Mouse (Mus musculus) hindbrain, embryonic 12.5 days (tissue): ENCODE measurements around the gene Magix. TPM values are rescaled to one million over a fixed set of nuclear protein-coding genes. Genes with fewer than 3 reads are reported as not detected.

Source experiments
- ATAC-seq: fragments of 200-750 bp; cut with Nextera tagmentation; 2 replicates; pipeline ENCODE4 v1.8.0; 2017; ENCODE audit warnings: moderate TSS enrichment; ENCODE audit not compliant: low FRiP score
- H3K27ac ChIP-seq: fragments of 300-500 bp; sonication (generic); 2 replicates; pipeline ENCODE4 v1.5.1; 2016; ENCODE audit warnings: mild to moderate bottlenecking
- H3K27me3 ChIP-seq: fragments of 300-500 bp; sonication (generic); 2 replicates; pipeline ENCODE4 v1.6.1; 2016; ENCODE audit warnings: mild to moderate bottlenecking
- H3K36me3 ChIP-seq: fragments of 300-500 bp; sonication (generic); 2 replicates; pipeline ENCODE4 v1.6.1; 2016; ENCODE audit warnings: mild to moderate bottlenecking
- H3K4me1 ChIP-seq: fragments of 300-500 bp; sonication (generic); 2 replicates; pipeline ENCODE4 v1.6.1; 2016
- H3K4me2 ChIP-seq: fragments of 300-500 bp; sonication (generic); replicated peaks from 2 replicates; pipeline ENCODE4 v1.6.1; 2016; ENCODE audit warnings: mild to moderate bottlenecking
- H3K4me3 ChIP-seq: fragments of 300-500 bp; sonication (generic); 2 replicates; pipeline ENCODE4 v1.5.1; 2016; ENCODE audit warnings: mild to moderate bottlenecking
- H3K9ac ChIP-seq: fragments of 300-500 bp; sonication (generic); 2 replicates; pipeline ENCODE4 v1.6.1; 2016; ENCODE audit warnings: mild to moderate bottlenecking, moderate library complexity
- H3K9me3 ChIP-seq: fragments of 300-500 bp; sonication (generic); replicated peaks from 2 replicates; pipeline ENCODE4 v1.6.1; 2016; ENCODE audit warnings: mild to moderate bottlenecking
- WGBS: fragments of 180-500 bp; shearing (Covaris S2); methylation state at CpG from one replicate; pipeline ENCODE4 v1.1.7; 2016; 5-methylcytosine and 5-hydroxymethylcytosine counted together
- polyA plus RNA-seq: library from polyadenylated mRNA; unstranded; fragments of >200 nt; fragmentation: Nextera tagmentation; extraction: Ambion mirVana; gene quantifications from 2 replicates; pipeline ENCODE4 v1.2.1, GENCODE M21; 2016

The Magix gene
- polyA plus RNA-seq, 1 experiment from 2014 or later = 0.50 TPM

DNA sequence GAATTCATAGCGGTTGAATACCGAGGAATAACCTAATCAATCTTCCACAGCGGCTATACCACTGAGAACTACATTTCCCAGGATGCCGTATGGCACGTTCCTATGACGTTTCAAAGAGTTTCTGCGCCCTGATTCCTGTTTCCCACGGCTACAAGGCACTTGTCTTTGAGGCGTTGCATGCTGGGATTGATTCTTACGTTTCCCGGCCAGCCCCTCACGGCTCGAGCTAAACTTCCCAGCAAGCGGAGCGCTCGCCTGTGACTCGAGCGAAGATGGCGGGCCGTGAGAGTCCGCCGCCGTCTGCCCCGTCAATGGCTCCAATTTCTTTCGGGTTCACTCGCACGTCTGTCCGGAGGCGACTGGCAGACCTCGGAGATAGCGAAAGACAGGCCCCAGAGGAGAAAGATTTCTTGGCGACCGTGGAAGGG is 15.9 kb upstream of the Magix start, which contains the start of gene Gpkow:
TSS of gene Gpkow (plus strand) at position 178 of the 428 bp plus-strand sequence.
- H3K27ac ChIP-seq = no peak within 1 kb of the TSS
- H3K4me1 ChIP-seq = no peaks in the 10 kb centered on the region
- no peaks in the 10 kb centered on the region for H3K27me3 ChIP-seq
- peaks cover 5% of the 10 kb centered on the region; the same call in 1 of the 2 replicates for H3K36me3 ChIP-seq
- WGBS = 12% methylated on average over 33 of the region's 33 CpGs
- peak within 1 kb of the TSS; percentile 56 for H3K4me2 ChIP-seq
- H3K9ac ChIP-seq = peak within 1 kb of the TSS; percentile 63
- peak within 1 kb of the TSS; percentile 50 for H3K4me3 ChIP-seq
- peak; percentile 96 for ATAC-seq
- H3K9me3 ChIP-seq = no peaks in the 10 kb centered on the region

- WGBS = 45% methylated on average over 6 of the region's 6 CpGs
- Histone ChIP-seq H3K4me1 (no peaks in the 10 kb centered on the region), H3K36me3 (peaks cover 5% of the 10 kb centered on the region; the same call in 1 of the 2 replicates), H3K27me3 (no peaks in the 10 kb centered on the region), H3K9ac (no peak overlapping the region), H3K9me3 (no peaks in the 10 kb centered on the region), H3K4me3 (peak overlapping the region; percentile 50; the same call in 1 of the 2 replicates), H3K4me2 (peak overlapping the region; percentile 32), H3K27ac (no peak overlapping the region)
- ATAC-seq = peak; percentile 61
Observed at GRCm38 (mm10) chrX:7696520-7696919, 15.5 kb upstream of the Magix start.

DNA sequence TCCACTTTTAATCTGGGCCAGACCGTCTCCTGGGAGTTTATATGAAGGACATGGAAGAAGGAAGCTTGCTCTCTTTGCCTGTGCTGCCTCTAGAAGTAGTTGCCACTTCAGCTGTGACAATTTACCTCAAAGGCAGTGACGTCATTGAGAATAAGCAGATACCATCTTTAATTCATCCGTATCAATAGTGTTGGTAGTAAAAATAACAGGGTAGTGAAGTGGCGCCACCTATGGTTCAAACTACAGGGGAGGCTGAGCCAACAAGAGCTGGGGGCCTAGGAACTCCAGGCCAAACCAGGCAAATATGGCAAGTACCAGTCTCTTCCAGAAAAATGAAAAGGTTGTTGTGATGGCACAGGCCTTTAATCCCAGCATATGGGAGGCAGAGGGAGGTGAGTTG is 11.8 kb upstream of the Magix start:
- 41% methylated on average over 4 of the region's 4 CpGs for WGBS
- no peaks in the 10 kb centered on the region for H3K36me3 ChIP-seq
- H3K4me3 ChIP-seq = no peak overlapping the region
- no peaks in the 10 kb centered on the region for H3K4me1 ChIP-seq
- H3K9ac ChIP-seq = no peak overlapping the region
- H3K9me3 ChIP-seq = no peaks in the 10 kb centered on the region
- no peak overlapping the region for H3K27ac ChIP-seq
- ATAC-seq = no peak
- H3K27me3 ChIP-seq = no peaks in the 10 kb centered on the region
- no peak overlapping the region for H3K4me2 ChIP-seq

- Histone ChIP-seq H3K4me2 (no peak overlapping the region), H3K4me3 (no peak overlapping the region), H3K27ac (no peak overlapping the region), H3K36me3 (no peaks in the 10 kb centered on the region), H3K27me3 (no peaks in the 10 kb centered on the region), H3K9me3 (no peaks in the 10 kb centered on the region), H3K4me1 (no peaks in the 10 kb centered on the region), H3K9ac (no peak overlapping the region)
- ATAC-seq = no peak
- WGBS = 65% methylated on average over 3 of the region's 3 CpGs
Observed at GRCm38 (mm10) chrX:7690486-7690885, 9.4 kb upstream of the Magix start.

GRCm38 (mm10) chrX:7688321-7688720 is 7.3 kb upstream of the Magix start:
- Histone ChIP-seq H3K27me3 (no peaks in the 10 kb centered on the region), H3K27ac (no peak overlapping the region), H3K4me3 (no peak overlapping the region), H3K9ac (no peak overlapping the region), H3K4me2 (no peak overlapping the region), H3K9me3 (no peaks in the 10 kb centered on the region), H3K4me1 (no peaks in the 10 kb centered on the region), H3K36me3 (no peaks in the 10 kb centered on the region)
- 97% methylated on average over 2 of the region's 2 CpGs for WGBS
- no peak for ATAC-seq

- peak overlapping the region; percentile 17 for H3K4me3 ChIP-seq
- no peaks in the 10 kb centered on the region for H3K4me1 ChIP-seq
- peak overlapping the region; percentile 47 for H3K4me2 ChIP-seq
- 31% methylated on average over 12 of the region's 12 CpGs for WGBS
- H3K36me3 ChIP-seq = no peaks in the 10 kb centered on the region
- no peak overlapping the region for H3K9ac ChIP-seq
- H3K27me3 ChIP-seq = no peaks in the 10 kb centered on the region; the same call in 1 of the 2 replicates
- no peaks in the 10 kb centered on the region for H3K9me3 ChIP-seq
- H3K27ac ChIP-seq = no peak overlapping the region
- ATAC-seq = no peak
Observed at GRCm38 (mm10) chrX:7680057-7680412, 1.0 kb downstream of the Magix start.

- H3K4me3 ChIP-seq = peak overlapping the region; percentile 17
- H3K9me3 ChIP-seq = no peaks in the 10 kb centered on the region
- no peaks in the 10 kb centered on the region for H3K36me3 ChIP-seq
- peak overlapping the region; percentile 47 for H3K4me2 ChIP-seq
- peaks cover 4% of the 10 kb centered on the region; the same call in 1 of the 2 replicates for H3K27me3 ChIP-seq
- H3K4me1 ChIP-seq = no peaks in the 10 kb centered on the region
- ATAC-seq = peak; percentile 89
- H3K27ac ChIP-seq = no peak overlapping the region
- no peak overlapping the region for H3K9ac ChIP-seq
- 18% methylated on average over 26 of the region's 27 CpGs for WGBS
Observed at GRCm38 (mm10) chrX:7679405-7680056, 1.5 kb downstream of the Magix start.

GRCm38 (mm10) chrX:7678986-7679385 is 2.1 kb downstream of the Magix start:
- no peaks in the 10 kb centered on the region for H3K9me3 ChIP-seq
- H3K4me3 ChIP-seq = no peak overlapping the region
- no peak for ATAC-seq
- no peak overlapping the region for H3K9ac ChIP-seq
- WGBS = 49% methylated on average over 3 of the region's 3 CpGs
- H3K36me3 ChIP-seq = no peaks in the 10 kb centered on the region
- 0 out of 2 replicates have a peak overlapping the region, but pooled peaks have one; percentile 47 for H3K4me2 ChIP-seq
- no peaks in the 10 kb centered on the region for H3K4me1 ChIP-seq
- no peak overlapping the region for H3K27ac ChIP-seq
- peaks cover 4% of the 10 kb centered on the region; the same call in 1 of the 2 replicates for H3K27me3 ChIP-seq

DNA sequence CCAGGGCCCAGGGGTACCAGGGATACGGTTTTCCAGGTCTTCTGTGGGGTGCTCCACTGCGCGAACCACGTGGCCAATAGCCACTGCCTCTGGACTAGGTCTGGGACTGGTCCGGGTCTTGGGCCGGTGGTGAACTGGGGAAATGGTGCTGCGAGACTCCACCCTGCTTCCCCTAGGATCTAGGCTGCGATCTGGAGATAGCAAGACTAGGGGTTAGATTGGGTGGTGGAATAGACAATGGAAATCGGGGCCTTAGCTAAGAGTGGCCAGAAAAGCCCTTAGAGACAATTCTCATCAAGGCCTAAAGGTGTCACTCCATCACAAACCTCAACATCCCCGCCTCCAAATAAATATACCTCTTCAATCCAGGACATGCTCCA is 6.1 kb downstream of the Magix start:
- ATAC-seq = no peak
- no peak overlapping the region for H3K27ac ChIP-seq
- H3K4me3 ChIP-seq = peak overlapping the region; percentile 15; the same call in 1 of the 2 replicates

GRCm38 (mm10) chrX:7674284-7675000 is 6.6 kb downstream of the Magix start:
- WGBS = 42% methylated on average over 28 of the region's 28 CpGs

More for the DNA sequence above, 6.1 kb downstream of the Magix start:
- H3K9me3 ChIP-seq = no peaks in the 10 kb centered on the region
- H3K36me3 ChIP-seq = no peaks in the 10 kb centered on the region
- H3K27me3 ChIP-seq = peaks cover 4% of the 10 kb centered on the region; the same call in 1 of the 2 replicates
- peak overlapping the region; percentile 39 for H3K4me2 ChIP-seq
- no peaks in the 10 kb centered on the region for H3K4me1 ChIP-seq
- no peak overlapping the region for H3K9ac ChIP-seq
- 40% methylated on average over 10 of the region's 10 CpGs for WGBS

DNA sequence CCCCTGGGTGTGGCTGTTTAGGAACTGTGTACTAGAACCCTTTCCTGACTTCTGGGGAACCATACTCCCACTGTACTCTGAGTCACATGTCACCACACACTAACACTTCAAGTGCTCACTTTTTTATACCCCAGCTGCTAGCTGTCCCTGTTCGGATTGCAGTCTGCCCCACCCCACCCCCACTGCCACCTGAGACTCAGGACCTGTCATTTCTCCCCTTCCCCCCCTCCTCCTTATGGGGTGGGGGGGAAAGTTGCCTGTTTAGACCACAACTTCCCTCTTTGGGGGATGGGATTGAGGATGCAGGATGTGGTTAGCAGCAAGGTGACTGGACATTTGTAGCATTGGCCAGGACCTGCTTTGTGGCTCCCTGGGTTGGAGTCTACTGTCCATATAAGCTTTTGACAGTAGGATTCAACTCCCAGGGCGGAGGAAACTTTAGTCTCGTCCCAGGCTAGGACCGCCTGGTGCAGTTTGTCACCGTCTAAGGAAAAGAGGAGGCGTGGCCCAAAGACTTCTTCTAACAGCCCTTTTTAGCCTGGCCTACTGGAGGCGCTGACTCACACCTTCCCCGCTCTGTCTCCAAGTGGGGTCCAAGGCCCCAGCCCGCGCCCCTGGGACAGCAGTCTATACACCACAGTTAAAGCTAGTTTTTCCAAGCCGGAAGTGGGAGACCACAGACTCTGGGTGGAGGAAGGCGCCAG is 7.3 kb downstream of the Magix start:
- Histone ChIP-seq H3K4me1 (no peaks in the 10 kb centered on the region), H3K27me3 (peaks cover 4% of the 10 kb centered on the region; the same call in 1 of the 2 replicates), H3K9me3 (no peaks in the 10 kb centered on the region), H3K36me3 (no peaks in the 10 kb centered on the region), H3K4me2 (peak overlapping the region; percentile 39; the same call in 1 of the 2 replicates), H3K4me3 (no peak overlapping the region), H3K9ac (no peak overlapping the region), H3K27ac (no peak overlapping the region)
- no peak for ATAC-seq
- WGBS = 45% methylated on average over 12 of the region's 12 CpGs

More at GRCm38 (mm10) chrX:7674284-7675000, 6.6 kb downstream of the Magix start:
- Histone ChIP-seq H3K4me1 (no peaks in the 10 kb centered on the region), H3K9me3 (no peaks in the 10 kb centered on the region), H3K9ac (no peak overlapping the region), H3K36me3 (no peaks in the 10 kb centered on the region), H3K4me3 (peak overlapping the region; percentile 15; the same call in 1 of the 2 replicates), H3K27me3 (peaks cover 4% of the 10 kb centered on the region; the same call in 1 of the 2 replicates), H3K27ac (no peak overlapping the region), H3K4me2 (peak overlapping the region; percentile 39)
- ATAC-seq = no peak

- 50% methylated on average over 6 of the region's 6 CpGs for WGBS
- Histone ChIP-seq H3K27ac (no peak overlapping the region), H3K4me1 (no peaks in the 10 kb centered on the region)
Observed at GRCm38 (mm10) chrX:7672739-7673138, 8.3 kb downstream of the Magix start.

More at GRCm38 (mm10) chrX:7672739-7673138, 8.3 kb downstream of the Magix start:
- H3K4me2 ChIP-seq = no peak overlapping the region
- no peak for ATAC-seq
- no peaks in the 10 kb centered on the region for H3K36me3 ChIP-seq
- H3K4me3 ChIP-seq = no peak overlapping the region
- H3K9ac ChIP-seq = no peak overlapping the region
- no peaks in the 10 kb centered on the region for H3K9me3 ChIP-seq
- peaks cover 4% of the 10 kb centered on the region; the same call in 1 of the 2 replicates for H3K27me3 ChIP-seq
